Mouse (Mus musculus) heart, postnatal 0 days (tissue): ENCODE results near the gene Clmp. TPM values are rescaled to one million over a fixed set of nuclear protein-coding genes. Genes with fewer than 3 reads are reported as not detected.
A peak's percentile ranks its signal among the peaks of the same experiment; 100 is the strongest.
"Not testable (repeated sequence)": the region's sequence is repeated elsewhere in the genome, so short reads cannot be mapped to it uniquely, and the experiment has no call there.

ENCODE experiments used
- ATAC-seq: fragments of 200-750 bp; cut with Nextera tagmentation; 2 replicates; pipeline ENCODE4 v1.8.0; 2017; ENCODE audit warnings: low read depth, moderate number of reproducible peaks, moderate library complexity; ENCODE audit not compliant: insufficient read depth
- DNase-seq: peaks from one replicate; pipeline ENCODE4 v3.0.0-alpha.2; 2016; ENCODE audit warnings: low spot score
- H3K27ac ChIP-seq: fragments of 300-500 bp; sonication (generic); 2 replicates; pipeline ENCODE4 v1.5.1; 2014; ENCODE audit warnings: low read depth, mild to moderate bottlenecking
- H3K27me3 ChIP-seq: fragments of 300-500 bp; sonication (generic); 2 replicates; pipeline ENCODE4 v1.6.1; 2014; ENCODE audit warnings: low read length, mixed read lengths; ENCODE audit not compliant: control insufficient read depth, insufficient read depth
- H3K36me3 ChIP-seq: fragments of 300-500 bp; sonication (generic); replicated peaks from 2 replicates; pipeline ENCODE4 v1.6.1; 2014; ENCODE audit warnings: low read length, mixed read lengths; ENCODE audit not compliant: control insufficient read depth, insufficient read depth
- H3K4me1 ChIP-seq: fragments of 300-500 bp; sonication (generic); 2 replicates; pipeline ENCODE4 v1.6.1; 2014; ENCODE audit warnings: antibody characterized with exemption; ENCODE audit not compliant: control insufficient read depth, insufficient read depth
- H3K4me2 ChIP-seq: fragments of 300-500 bp; sonication (generic); 2 replicates; pipeline ENCODE4 v1.6.1; 2014; ENCODE audit warnings: low read depth, mild to moderate bottlenecking, low read length, moderate library complexity
- H3K4me3 ChIP-seq: fragments of 300-500 bp; sonication (generic); 2 replicates; pipeline ENCODE4 v1.5.1; 2014; ENCODE audit warnings: low read depth, low read length
- H3K9ac ChIP-seq: fragments of 300-500 bp; sonication (generic); replicated peaks from 2 replicates; pipeline ENCODE4 v1.6.1; 2014; ENCODE audit warnings: low read depth, low read length, mixed read lengths
- H3K9me3 ChIP-seq: fragments of 300-500 bp; sonication (generic); replicated peaks from 2 replicates; pipeline ENCODE4 v1.6.1; 2016; ENCODE audit warnings: low read length; ENCODE audit not compliant: control insufficient read depth
- CTCF ChIP-seq: IDR thresholded peaks from 2 replicates; pipeline ENCODE4 v1.5.1; 2016; ENCODE audit warnings: antibody characterized with exemption, control low read depth, low read depth
- EP300 ChIP-seq: IDR thresholded peaks from 2 replicates; pipeline ENCODE4 v1.6.1; 2016; ENCODE audit warnings: antibody characterized with exemption, low read depth
- WGBS: fragments of 180-500 bp; shearing (Covaris S2); extraction: QIAGEN DNeasy Blood & Tissue Kit; methylation state at CpG from one replicate; pipeline ENCODE4 v1.1.7; 2014; 5-methylcytosine and 5-hydroxymethylcytosine counted together
- polyA plus RNA-seq: library from polyadenylated mRNA; unstranded; fragments of >200 nt; fragmentation: Nextera tagmentation; extraction: Ambion mirVana; gene quantifications from 2 replicates; pipeline ENCODE4 v1.2.1, GENCODE M21; 2015
- total RNA-seq: library from RNA; depleted of rRNA; stranded (reverse); fragments of >200 nt; gene quantifications from 2 replicates; pipeline ENCODE4 v1.2.3, GENCODE M21; 2014; ENCODE audit warnings: low replicate concordance

The Clmp gene
- total and polyA plus RNA-seq, 2 experiments from 2014 or later: 2.5 to 4.7 TPM

DNA sequence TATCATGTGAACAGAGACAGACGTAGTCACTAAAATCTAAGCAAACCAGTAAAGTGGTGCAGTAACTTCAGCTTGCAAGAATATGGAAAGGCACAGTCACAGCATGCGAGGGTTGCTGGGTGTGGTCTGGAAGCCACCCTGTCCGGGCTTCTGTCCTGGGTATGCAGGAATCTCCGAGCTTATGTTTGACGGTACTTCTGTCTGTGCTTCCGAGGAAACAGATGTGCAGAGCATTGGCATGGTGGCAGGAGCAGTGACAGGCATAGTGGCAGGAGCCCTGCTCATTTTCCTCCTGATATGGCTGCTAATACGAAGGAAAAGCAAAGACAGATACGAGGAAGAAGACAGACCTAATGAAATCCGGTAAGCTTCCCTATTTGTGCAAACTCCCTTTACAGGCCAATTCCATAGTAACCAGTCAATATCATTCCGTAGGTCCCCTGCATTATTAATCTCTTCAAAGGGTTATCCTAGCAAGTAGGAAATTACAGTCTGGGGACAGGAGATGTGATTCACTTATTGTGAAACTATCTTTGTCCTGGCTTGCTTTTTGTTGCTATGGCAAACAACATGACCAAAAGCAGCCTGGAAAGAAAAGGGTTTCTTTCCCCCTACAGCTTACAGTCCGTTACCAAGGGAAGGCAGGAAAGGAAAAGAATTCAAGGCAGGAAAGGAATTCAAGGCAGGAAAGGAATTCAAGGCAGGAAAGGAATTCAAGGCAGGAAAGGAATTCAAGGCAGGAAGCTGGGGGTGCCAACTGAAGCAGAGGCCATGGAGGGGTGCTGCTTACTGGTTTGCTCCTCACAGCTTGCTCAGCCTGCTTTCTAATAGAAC lies 95.3 kb downstream of the Clmp start:
- H3K27ac ChIP-seq: peak overlapping the region; percentile 87
- no peak overlapping the region for H3K4me3 ChIP-seq
- ATAC-seq (peak; percentile 62), DNase-seq (peak; percentile 58)
- TF ChIP-seq CTCF: no peak
- peak; percentile 44; the same call in 1 of the 2 replicates for TF ChIP-seq EP300
- no peak overlapping the region for H3K9ac ChIP-seq
- H3K4me1 ChIP-seq: peaks cover 15% of the 10 kb centered on the region
- no peaks in the 10 kb centered on the region for H3K9me3 ChIP-seq
- no peaks in the 10 kb centered on the region for H3K27me3 ChIP-seq
- no peaks in the 10 kb centered on the region for H3K36me3 ChIP-seq
- 0 out of 2 replicates have a peak overlapping the region, but pooled peaks have one; percentile 12 for H3K4me2 ChIP-seq
- 49% methylated on average over 11 of the region's 11 CpGs for WGBS

DNA sequence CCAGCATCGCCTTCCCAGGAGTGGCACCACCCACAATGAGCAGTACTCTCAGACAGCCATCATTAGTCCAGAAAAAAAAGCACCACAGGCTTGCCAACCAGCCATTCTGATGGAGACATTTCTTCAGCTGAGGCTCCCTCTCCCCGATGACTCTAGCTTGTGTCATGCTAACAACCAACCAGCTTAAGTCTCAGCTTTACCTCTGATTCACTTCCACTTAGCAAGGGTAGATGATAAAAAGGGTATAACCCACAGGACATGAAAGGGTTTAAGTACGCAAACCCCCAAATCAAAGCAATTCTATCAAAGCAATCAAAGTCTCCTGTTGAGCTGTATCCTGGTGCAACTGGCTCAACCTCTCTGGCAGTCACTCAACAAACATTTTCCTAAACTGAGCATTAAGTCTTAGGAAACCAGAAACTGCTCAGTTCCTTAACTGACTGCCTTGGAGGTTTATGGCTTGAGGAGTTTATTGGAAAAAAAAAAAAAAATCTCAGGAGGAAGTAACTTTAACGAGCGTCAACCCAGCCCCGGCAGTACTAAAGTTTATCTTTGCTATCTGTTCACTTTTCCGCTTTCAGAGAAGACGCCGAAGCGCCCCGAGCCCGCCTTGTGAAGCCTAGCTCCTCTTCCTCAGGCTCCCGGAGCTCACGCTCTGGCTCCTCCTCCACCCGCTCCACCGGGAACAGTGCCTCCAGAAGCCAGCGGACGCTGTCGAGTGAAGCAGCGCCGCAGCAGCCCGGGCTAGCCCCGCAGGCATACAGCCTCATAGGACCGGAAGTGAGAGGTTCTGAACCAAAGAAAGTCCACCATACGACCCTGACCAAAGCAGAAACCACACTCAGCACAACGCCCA lies 96.2 kb downstream of the Clmp start:
- H3K27ac ChIP-seq: peak overlapping the region; percentile 87
- peak overlapping the region; percentile 32 for H3K4me2 ChIP-seq
- DNase-seq (no peak), ATAC-seq (peak; percentile 26; the same call in 1 of the 2 replicates)
- peak overlapping the region; percentile 22; the same call in 1 of the 2 replicates for H3K4me3 ChIP-seq
- H3K36me3 ChIP-seq: no peaks in the 10 kb centered on the region
- WGBS: 37% methylated on average over 26 of the region's 26 CpGs
- H3K27me3 ChIP-seq: no peaks in the 10 kb centered on the region
- no peaks in the 10 kb centered on the region for H3K9me3 ChIP-seq
- peaks cover 11% of the 10 kb centered on the region for H3K4me1 ChIP-seq
- TF ChIP-seq CTCF (no peak), EP300 (no peak)
- H3K9ac ChIP-seq: no peak overlapping the region

DNA sequence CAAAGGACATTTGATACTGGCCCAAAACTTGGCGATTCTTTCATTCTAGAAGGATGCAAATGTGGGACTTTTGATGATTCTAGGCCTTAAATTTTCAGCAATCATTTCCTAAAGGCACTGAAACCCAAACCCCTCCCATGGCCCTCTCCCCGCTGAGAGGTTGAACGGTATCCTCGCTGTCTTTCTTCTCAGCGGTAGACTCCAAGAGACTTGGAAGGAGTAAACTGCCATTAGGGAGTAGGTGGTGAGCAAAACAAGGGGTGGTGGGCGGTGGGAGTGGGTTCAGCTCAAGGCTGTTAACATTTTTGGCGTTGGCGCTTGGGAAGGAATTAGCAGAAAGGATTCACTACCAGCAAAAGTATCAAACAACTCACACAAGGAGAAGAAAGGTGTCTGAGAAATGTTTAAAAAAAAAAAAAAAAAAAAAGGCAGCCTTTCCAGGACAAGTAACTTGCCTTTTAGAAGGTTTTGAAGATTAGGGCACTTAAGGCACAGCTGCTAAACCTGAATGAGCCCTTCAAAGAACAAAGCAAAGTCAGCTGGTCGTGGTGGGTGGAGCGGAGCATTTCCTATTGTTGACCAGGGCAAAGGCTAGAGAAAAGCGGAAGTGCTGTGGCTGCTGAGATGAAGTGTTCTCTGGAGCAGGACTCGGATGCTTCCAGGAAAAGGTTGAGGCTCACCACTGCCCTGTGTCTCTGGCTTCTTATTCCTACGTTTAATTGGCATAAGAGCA lies 98.0 kb downstream of the Clmp start:
- TF ChIP-seq CTCF: no peak
- H3K4me2 ChIP-seq: peak overlapping the region; percentile 23; the same call in 1 of the 2 replicates
- H3K4me1 ChIP-seq: peaks cover 11% of the 10 kb centered on the region
- H3K27ac ChIP-seq: peak overlapping the region; percentile 84
- 37% methylated on average over 13 of the region's 13 CpGs for WGBS
- H3K4me3 ChIP-seq: no peak overlapping the region
- no peaks in the 10 kb centered on the region for H3K36me3 ChIP-seq
- ATAC-seq (peak; percentile 69), DNase-seq (peak; percentile 79)
- no peak overlapping the region for H3K9ac ChIP-seq
- H3K27me3 ChIP-seq: no peaks in the 10 kb centered on the region
- no peaks in the 10 kb centered on the region for H3K9me3 ChIP-seq

DNA sequence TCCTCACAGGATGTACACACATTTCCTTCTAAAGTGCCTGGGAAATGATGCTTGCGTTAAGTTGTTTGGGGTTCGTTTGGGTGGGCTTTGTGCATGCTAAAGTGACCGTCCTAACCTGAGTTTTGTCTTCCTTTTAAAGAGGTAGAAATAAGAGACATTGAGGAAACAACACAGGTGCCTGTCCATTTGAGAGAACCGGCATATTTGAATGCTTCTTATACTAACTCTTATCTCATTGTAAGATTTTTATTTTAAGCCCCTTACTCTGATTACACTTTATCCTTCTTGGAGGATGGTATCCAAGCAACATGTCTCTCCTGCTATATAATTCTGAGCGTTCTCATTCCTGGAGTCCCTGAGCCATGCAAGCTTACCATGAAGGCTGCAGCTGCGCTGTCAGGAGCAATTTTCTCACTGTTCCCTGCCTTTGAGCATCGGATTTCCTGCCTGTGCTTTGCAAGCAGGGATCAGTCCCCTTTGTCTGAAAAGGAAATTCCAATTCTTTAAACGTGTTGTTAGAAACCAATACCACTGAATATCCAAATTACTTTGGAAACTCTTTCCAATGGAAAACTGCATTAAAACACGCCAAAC lies 98.7 kb downstream of the Clmp start:
- ATAC-seq (no peak; the same call in 1 of the 2 replicates), DNase-seq (no peak)
- WGBS: 23% methylated on average over 9 of the region's 9 CpGs
- peak overlapping the region; percentile 23 for H3K4me2 ChIP-seq
- H3K4me1 ChIP-seq: peaks cover 11% of the 10 kb centered on the region
- H3K4me3 ChIP-seq: no peak overlapping the region
- no peak overlapping the region for H3K9ac ChIP-seq
- H3K27ac ChIP-seq: peak overlapping the region; percentile 84
- no peaks in the 10 kb centered on the region for H3K27me3 ChIP-seq
- no peaks in the 10 kb centered on the region for H3K36me3 ChIP-seq
- no peaks in the 10 kb centered on the region for H3K9me3 ChIP-seq
- no peak for TF ChIP-seq EP300
- no peak for TF ChIP-seq CTCF

DNA sequence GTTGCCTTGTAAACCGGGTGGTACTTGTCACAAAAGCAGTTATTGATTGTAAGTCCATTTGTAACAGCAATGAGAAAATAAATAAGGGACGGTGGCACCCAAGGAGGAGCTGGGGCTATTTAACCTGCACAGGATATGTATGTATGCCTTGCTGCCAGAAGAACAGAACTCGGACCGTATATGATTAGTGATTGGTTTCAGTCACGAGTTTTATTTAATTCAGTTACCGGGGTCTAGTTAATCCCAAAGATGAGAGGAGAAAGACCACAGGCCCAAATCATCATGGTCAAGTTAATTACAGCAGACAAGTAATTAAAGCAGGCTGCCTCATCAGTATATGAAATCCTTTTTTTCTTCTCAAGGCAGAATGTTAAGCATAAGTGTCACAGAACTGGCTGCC lies 99.7 kb downstream of the Clmp start:
- 75% methylated on average over 6 of the region's 6 CpGs for WGBS
- no peak for ATAC-seq
- TF ChIP-seq EP300 (no peak), CTCF (no peak)

DNA sequence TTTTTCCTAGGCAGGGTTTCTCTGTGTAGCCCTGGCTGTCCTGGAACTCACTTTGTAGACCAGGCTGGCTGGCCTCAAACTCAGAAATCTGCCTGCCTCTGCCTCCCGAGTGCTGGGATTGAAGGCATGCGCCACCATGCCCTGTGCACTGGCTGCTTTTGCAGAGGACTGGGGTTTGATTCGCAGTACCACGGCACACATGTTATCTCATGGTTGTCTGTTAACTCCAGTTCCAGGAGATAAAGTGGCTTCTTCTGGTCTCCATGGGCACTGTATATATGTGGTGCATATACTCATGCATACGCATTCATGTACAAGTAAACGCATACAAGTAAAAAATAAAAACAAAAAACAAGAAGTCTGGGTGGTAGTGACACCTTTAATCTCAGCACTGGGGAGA lies 101.1 kb downstream of the Clmp start:
- not testable (repeated sequence) for ATAC-seq, DNase-seq, H3K36me3 ChIP-seq, H3K27me3 ChIP-seq, H3K4me1 ChIP-seq, H3K9ac ChIP-seq, H3K4me3 ChIP-seq, H3K9me3 ChIP-seq, H3K27ac ChIP-seq, H3K4me2 ChIP-seq
- WGBS: 87% methylated on average over 6 of the region's 6 CpGs

More for the DNA sequence above, 99.7 kb downstream of the Clmp start:
- Histone ChIP-seq H3K9ac (no peak overlapping the region), H3K4me3 (no peak overlapping the region), H3K27me3 (no peaks in the 10 kb centered on the region), H3K4me1 (peaks cover 11% of the 10 kb centered on the region), H3K27ac (0 out of 2 replicates have a peak overlapping the region, but pooled peaks have one; percentile 20), H3K36me3 (no peaks in the 10 kb centered on the region), H3K9me3 (no peaks in the 10 kb centered on the region), H3K4me2 (no peak overlapping the region)
- DNase-seq: no peak
